Mouse (Mus musculus) right cerebral cortex, postnatal 36 days (tissue): ENCODE data around the gene Trpm7.
A peak's percentile ranks its signal among the peaks of the same experiment; 100 is the strongest.
"Not testable (repeated sequence)": the region's sequence is repeated elsewhere in the genome, so short reads cannot be mapped to it uniquely, and the experiment has no call there.

Experiments
- DNase-seq, 2 experiments: peaks; one replicate each; pipeline ENCODE4 v3.0.0; 2022; ENCODE audit warnings: low spot score in 2 of 2, mixed read lengths in 1 of 2

Gene Trpm7

DNA sequence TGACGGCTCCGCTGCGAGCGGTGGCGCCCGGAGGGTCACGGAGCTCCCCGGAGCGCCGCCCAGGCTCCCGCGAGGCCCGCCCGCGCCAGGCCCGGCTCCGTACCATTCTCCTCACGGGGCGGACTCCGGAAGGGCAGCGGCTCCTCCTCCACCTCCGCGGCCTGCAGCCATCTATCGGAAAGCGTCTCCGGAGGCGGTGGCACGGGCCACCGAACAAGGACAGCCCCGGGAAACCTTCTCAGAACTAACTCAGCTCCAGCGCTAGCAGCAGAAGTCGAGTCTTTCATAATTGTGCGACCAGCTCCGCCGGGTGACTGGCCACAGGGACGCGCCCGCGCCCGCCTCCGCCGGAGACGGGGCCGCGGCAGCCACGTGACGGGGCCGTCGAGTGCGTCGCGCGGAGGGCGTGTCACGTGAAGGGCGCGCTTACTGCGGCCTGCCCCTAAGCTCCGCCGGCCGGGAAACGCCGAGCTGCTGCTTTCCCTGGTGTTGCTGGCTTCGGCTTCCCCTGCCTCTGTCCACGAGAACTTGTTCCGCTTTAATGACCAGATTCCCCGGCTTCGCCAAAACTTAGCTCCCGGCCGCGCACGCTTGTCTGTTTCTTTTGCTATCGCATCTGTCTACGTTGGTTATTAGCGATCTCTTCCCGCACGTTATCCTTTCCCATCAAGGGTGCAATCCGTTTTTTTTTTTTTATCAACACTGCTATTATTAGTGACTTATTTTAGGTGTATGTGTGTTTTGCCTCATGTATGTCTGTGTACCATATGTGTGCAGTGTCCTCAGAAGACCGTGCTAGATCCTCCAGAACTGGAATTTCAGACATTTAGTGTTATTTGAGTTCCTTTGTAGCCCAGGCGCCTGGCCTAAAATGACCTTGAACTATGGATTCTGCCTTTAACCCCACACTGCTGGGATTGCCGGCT lies at the start of gene Trpm7:
TSS of gene Trpm7 (minus strand) at position 360 of the 926 bp plus-strand sequence.
- DNase-seq, result peak; percentile 88 to 91

DNA sequence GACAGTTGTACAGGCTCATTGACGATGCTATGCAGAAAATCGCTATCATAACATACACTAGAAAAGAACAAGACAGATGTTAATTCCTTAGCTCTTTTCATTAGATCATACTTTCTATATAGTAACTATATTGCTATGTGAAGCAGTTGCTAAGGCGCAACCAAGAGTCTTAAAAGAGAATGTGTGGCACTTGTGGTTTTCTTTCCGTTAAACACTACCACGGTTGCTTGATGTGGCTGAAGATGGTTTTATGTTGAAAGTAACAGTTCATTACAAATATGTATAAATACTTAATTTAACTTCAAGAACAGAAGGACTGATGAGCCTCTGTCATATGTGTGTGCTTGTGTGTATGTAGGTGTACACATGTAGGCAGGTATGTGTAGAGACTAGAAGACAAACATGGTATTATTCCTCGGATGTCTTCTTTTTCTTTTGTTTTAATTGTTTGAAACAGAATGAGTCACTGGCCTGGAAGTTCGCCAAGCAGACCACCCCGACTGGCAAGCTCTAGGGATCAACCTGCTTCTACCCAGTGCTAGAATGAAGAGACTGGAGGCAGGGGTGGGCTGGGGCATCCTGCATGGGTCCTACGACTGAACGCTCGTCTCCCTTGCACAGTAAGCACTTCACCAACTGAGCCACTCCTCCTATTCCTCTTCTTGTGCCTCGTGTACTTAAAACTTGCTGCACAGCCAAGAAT lies 44.5 kb upstream of the Trpm7 start:
- DNase-seq, result no peak

DNA sequence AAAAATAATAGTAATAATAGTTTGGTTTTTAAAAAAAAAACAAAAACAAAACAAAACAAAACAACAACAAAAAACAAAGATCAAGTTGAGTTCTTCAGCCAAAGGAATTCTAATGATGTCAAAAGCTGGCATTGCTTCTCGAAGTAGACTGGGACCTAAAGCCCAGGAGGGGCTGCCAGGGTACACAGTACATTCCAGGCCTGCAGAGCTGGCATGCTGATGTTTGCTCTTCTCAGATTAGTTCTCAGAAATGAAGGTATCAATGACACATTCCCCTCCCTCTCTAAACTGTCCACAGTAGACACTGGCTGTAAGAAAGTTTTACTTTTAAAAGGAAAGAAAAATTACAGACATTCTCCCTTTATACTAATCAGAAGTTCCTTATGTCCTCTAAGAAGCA lies 40.2 kb upstream of the Trpm7 start:
- DNase-seq, result no peak

DNA sequence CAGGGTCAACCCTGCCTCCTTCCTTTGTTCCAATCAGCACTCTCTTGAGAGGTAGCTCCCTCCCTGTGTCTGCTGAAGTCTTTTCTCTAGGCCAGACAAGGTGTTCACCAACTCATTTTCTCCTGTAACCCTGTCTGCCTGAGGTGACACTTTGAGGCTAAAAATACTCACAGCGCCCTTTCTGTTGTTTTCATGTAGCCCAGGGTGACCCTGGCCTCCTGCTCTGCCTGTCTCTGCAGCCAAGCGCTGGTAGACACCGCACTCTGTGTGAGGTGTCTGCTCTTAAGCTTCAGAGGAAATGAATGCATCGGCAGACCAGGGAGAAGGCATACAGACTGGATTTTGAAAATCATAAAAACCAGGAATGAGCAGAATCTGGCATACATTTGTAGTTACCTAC lies 38.1 kb upstream of the Trpm7 start:
- no peak for DNase-seq

GRCm38 (mm10) chr2:126904162-126904561 lies 28.1 kb upstream of the Trpm7 start:
- no peak for DNase-seq

GRCm38 (mm10) chr2:126897511-126897910 lies 21.5 kb upstream of the Trpm7 start:
- no peak for DNase-seq

DNA sequence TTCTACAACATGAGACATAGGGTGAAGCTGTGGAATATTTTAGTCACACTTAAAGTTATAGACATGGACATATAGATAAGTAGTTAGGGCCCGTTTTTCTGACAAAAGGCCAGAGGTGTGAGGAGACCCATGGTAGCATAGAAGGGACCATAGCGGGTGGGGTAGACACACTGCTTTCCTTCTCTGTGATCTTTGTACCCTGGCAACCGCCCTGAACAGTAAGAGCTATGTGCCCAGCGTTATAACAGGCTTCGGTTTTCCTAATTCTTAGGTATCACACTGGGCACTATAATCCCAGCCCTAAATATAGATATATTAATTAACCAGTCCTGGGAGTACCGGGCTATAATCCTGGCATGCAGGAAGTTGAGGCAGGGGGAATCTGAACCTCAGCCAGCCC lies 20.9 kb upstream of the Trpm7 start:
- DNase-seq, result no peak

GRCm38 (mm10) chr2:126894245-126894644 lies 18.2 kb upstream of the Trpm7 start:
- no peak for DNase-seq

GRCm38 (mm10) chr2:126892316-126892715 lies 16.3 kb upstream of the Trpm7 start:
- no peak for DNase-seq

DNA sequence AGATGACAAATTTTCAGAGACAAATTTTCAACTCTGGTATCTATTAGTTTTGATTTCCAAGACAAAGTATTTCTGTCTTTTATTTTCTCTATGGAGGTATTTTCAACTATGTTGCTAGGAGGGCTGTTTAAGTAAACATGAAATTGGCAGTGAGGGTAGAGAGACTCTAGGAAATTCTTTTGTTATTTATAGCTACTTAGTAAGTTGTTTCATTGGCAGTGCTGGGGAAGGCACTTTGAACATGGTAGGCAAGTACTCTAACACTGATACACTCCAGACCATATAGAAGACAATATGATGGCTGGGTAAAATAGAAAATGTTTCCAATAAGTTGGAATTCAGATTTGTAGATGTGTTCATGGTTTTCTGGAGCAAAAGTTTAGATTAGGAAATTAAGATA lies 15.7 kb upstream of the Trpm7 start:
- DNase-seq, result no peak

DNA sequence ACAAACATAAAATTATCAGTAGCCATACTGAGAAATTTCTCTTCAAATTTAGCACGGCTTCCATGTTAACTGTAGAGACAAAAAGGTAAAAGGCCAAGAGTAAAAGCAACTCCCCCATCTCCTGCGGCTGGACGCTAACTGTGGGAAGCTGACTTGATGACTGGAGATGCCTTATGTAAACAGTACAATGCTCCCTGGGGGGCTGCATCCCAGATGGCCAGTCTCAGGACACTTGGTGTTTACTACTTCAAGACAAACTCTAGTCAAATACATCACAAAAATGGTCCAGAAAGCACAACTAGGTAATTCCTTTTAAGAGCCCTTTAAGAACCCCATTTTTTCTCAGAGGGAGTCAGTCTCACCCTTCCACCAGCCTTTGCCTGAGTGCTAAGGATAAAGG lies 11.1 kb upstream of the Trpm7 start:
- no peak for DNase-seq

DNA sequence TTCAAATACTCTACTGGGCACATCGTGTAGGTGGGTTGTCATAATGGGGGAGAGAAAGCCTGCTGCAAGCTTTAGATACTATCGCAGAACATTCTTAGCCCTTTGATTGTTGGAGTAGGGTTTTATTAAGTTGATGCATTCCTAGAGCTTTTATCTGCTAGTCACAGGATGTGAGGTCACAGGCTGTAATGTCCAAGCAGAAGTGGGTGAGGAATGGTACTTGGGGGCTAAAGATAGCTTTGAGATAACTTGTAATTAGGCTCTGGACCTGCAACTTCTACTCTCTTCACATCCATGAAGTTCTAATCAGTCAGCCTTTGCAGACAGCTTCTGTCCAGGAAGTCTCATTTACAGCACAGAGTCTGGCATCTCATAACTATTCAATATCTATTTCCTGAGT lies 9.8 kb upstream of the Trpm7 start:
- no peak for DNase-seq

DNA sequence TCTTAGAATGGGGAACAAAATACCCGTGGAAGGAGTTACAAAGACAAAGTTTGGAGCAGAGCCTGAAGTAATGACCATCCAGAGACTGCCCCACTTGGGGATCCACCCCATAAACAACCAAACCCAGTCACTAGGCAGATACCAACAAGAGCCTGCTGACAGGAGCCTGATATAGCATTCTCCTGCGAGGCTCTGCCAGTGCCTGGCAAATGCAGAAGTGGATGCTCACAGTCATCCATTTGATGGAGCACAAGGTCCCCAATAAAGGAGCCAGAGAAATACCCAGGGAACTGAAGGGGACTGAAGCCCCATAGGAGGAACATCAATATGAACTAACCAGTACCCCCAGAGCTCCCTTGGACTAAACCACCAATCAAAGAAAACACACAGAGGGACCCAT lies 6.7 kb upstream of the Trpm7 start:
- not testable (repeated sequence) for DNase-seq

DNA sequence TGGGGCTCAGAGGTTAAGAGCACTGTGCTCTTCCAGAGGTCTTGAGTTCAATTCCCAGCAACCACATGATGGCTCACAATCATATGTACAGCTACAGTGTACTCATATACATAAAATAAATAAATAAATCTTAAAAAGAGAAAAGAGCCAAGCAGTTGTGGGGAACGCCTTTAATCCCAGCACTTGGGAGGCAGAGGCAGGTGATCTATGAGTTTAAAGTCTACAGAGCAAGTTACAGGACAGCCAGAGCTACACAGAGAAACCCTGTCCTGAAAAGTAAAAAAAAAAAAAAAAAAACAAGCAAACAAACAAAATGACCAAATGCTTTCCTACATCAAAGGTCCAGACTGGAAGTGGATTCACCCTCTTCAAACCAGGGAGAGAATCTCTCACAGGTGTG lies 2.0 kb upstream of the Trpm7 start:
- no peak for DNase-seq

- DNase-seq, result peak; percentile 18 to 19
Observed at GRCm38 (mm10) chr2:126875516-126875835, 554 bp downstream of the Trpm7 start.

DNA sequence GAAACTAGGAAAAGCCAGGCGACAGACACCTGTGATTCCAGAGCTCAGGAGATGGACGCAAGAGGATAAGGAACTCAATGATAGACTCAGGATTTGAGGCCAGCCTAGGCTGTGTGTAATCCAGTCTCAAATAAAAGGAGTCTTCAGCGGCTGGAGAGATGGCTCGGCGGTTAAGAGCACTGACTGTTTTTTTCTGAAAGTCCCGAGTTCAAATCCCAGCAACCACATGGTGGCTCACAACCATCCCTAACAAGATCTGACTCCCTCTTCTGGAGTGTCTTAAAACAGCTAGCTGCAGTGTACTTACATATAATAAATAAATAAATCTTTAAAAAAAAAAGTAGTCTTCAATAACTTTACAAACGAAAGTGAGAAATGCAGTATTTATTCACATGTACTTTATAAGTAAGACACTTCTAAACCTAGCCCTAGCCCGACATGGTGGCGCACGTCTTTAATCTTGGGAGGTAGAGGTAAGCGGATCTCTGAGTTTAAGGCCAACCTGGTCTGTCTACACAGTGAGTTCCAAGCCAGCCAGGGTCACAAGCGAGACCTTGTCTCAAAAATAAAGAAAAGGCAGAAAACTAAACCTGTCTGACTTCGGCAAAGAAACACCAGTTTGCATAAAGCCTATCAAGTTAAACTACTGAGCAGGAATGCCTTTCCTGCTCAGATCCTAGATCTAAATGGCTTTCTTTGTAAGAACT lies 1.1 kb downstream of the Trpm7 start:
- no peak for DNase-seq

DNA sequence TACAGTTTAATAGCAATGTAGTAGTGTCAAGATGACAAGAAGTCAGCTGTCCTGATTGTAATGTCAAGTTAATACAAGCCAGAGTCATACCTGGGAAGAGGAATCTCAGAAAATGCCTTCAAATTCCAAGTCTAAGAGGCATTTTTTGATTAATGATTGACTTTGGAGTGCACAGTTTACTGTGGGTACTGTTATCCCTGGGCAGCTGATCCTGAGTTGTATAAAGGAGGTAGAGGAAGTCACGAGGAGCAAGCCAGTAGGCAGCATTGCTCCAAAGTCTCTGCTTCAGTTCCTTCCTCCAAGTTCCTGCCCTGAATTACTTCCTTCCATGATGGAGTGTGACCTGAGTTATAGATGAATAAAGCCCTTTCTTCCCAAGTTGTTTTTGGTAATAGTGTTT lies 9.7 kb downstream of the Trpm7 start:
- DNase-seq, result no peak

- no peak for DNase-seq
Observed at GRCm38 (mm10) chr2:126865501-126866199, 10.4 kb downstream of the Trpm7 start.

- no peak for DNase-seq
Observed at GRCm38 (mm10) chr2:126865026-126865425, 11.0 kb downstream of the Trpm7 start.

DNA sequence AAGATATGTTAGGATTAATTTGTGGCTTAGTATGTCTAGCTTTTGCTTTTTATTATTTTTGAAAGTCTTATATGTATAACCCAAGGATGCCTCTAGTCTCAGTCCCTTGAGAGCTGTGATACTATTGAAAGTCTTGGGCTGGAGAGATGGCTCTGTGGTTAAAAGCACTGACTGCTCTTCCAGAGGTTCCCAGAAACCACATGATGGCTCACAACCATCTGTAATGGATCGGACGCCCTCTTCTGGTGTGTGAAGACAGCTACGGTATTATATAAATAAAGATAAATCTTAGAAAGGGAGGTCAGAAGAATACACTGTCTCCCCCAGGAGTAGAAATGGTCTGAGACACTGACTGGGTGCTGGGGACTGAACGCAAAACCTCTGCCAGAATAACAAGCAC lies 31.3 kb downstream of the Trpm7 start:
- DNase-seq, result no peak

DNA sequence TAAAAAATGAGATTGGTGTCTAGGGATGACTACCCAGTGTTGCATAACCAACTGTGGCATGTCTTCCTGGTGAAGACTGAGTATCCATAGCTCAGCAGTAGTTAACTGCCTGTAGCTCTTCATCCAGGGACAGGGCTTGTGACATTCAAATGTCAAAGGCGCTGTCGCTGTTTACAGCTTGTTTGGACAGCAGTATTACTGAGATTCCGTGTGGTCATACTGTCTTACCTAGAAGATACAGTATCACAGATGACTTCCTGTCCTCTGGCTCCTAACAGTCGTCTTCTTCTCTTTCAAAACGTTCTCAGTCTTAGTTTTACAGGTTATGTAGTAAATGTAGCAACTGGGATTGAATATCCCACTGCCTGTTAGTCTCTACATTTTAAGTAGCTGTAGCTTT lies 37.2 kb downstream of the Trpm7 start:
- DNase-seq, result no peak

DNA sequence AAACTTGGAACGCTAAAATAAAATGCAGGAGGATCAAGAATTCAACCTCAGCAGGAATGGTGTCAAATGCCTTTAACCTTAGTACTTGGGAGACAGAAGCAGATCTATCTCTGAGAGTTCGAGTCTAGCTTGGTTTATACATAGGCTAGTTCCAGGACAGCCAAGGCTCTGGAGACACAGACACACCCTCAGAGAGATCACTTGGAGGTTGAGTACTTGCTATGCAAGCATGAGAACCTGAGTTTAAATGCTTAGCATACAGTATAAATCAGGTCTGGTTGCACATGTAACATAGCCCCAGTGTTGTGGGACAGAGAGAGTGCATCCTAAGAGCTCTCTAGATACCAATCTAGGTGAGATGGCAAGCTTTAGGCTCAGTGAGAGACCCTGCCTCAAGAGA lies 58.6 kb downstream of the Trpm7 start:
- no peak for DNase-seq
